Mouse (Mus musculus) left cerebral cortex, postnatal 4 days (tissue): ENCODE results near the gene Tgfbr3. TPM values are rescaled to one million over a fixed set of nuclear protein-coding genes. Genes with fewer than 3 reads are reported as not detected.

Source experiments
- DNase-seq: peaks from one replicate; pipeline ENCODE4 v3.0.0-alpha.2; 2022
- intact Hi-C: fragments of 180-260 bp; cut with DNase I; formaldehyde crosslinking; loops from one replicate; pipeline ENCODE4 v1.15.1; 2025
- total RNA-seq, 2 experiments: library from RNA; stranded (reverse); gene quantifications; 2 replicates each; pipeline ENCODE4 v1.2.3; 2021

Tgfbr3 gene
- total RNA-seq, 2 experiments from 2014 or later, result 6.7 to 8.7 TPM

DNA sequence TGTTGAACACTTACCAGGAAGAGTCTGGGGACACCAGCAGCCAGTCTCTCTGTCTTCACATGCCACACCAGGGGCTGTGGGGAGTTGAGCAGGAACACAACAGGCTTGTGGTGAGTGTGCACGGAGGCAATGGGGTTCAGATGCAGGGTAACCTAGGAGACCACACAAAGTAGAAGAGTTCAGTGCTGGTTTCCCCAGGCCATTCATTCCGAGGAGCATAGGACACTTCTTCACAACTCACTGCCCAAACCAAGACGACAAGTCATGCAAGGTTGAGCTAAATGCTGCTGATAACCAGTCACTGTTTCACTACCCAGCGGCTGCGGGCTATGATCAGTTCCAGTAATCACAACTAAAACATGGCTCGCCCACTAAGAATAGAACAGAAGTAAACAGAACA, 111.6 kb downstream of the Tgfbr3 start:
- intact Hi-C loops, result no loop called here
- no peak for DNase-seq

DNA sequence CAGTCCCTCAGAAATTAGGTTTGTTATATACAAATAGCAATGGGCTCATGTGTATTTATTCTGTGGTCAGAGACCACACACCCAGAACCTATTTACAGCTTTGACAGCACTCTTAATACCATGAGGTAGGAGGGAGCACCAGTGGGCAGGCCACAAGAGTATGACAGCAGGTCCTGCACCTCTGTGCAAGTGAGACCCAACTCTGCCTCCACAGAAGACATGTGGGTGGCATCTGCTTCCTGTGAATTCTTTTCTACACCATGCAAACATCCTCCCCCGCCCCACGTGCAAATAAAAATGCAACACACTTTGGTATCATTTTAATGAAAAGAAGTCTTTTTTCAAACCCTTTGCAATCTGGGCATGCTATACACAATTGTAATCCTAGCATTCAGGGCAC, 112.2 kb downstream of the Tgfbr3 start:
- no peak for DNase-seq
- intact Hi-C loops, result no loop called here

GRCm38 (mm10) chr5:107176796-107177195, 112.6 kb downstream of the Tgfbr3 start:
- DNase-seq, result no peak
- intact Hi-C loops, result no loop called here

DNA sequence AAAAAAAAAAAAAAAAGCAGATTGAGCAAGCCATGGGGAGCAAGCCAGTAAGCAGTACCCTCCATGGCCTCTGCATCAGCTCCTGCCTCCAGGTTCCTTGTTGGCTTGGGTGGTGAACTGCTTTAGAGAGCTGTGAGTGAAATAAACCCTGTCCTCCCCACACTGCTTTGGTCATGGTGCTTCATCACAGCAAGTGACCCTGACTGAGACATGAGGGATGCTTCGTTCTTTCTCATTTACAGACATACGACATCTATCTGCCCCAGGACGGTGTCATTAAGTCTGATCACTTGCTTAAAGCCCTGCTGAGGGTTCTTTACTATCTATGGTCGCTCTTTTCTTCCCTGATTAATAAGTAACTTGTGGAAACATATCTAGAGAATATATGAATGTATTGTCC, 113.2 kb downstream of the Tgfbr3 start:
- intact Hi-C loops, result no loop called here

DNA sequence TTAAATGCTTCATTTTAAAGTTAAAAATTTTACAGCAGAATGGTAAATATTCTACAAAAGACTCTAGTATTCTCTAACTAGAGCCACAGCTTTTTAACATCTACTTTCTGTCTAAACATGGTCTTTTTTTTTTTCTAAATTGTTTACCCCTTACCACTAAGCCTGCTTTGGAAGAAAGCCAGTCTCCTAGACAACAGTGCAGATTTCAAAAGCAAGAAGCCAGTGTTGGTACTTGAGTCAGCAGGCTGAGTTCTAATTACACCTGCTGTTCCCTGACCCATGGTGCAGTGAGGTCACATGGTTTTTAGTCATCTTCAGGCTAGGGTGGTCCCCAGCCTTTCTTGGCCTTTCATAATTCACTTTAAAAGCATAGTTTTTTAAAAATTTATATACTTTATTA, 115.2 kb downstream of the Tgfbr3 start:
- intact Hi-C loops, result no loop called here
- DNase-seq, result no peak

More for the DNA sequence above, 113.2 kb downstream of the Tgfbr3 start:
- no peak for DNase-seq

- no peak for DNase-seq
- intact Hi-C loops, result no loop called here
Measured at GRCm38 (mm10) chr5:107173483-107173882, 115.9 kb downstream of the Tgfbr3 start.

GRCm38 (mm10) chr5:107171861-107172260, 117.6 kb downstream of the Tgfbr3 start:
- DNase-seq, result no peak
- intact Hi-C loops, result no loop called here

- intact Hi-C loops, result no loop called here
- no peak for DNase-seq
Measured at GRCm38 (mm10) chr5:107169796-107170195, 119.6 kb downstream of the Tgfbr3 start.

DNA sequence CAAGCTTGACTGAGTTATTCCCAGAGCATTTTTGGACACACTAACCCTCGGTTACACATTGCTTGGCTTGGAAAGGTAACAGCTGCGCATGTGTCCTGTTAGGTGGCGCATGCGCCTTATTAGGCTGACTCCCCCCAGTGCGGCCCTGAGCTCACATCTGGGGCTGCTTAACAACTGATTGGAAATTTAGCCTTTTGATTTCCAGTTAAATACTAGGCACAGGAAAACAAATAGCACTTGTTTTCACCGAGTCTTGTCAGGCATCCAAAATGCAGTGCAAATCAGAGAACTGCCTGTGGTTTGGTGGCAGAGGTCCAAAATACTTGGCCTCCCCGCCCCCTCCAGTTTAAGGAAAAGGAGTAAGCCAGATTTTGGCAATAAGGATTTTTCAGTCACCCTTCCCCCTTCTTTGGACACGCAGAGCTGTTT, 121.5 kb downstream of the Tgfbr3 start:
- DNase-seq, result peak; percentile 73

GRCm38 (mm10) chr5:107167373-107167772, 122.1 kb downstream of the Tgfbr3 start:
- DNase-seq, result no peak
- intact Hi-C loops, result loop anchor here (2.0 kb wide), 1 partner anchor 21 kb away; no protein-coding TSS in a partner anchor

More for the DNA sequence above, 121.5 kb downstream of the Tgfbr3 start:
- intact Hi-C loops, result loop anchor here (2.0 kb wide), 1 partner anchor 21 kb away; no protein-coding TSS in a partner anchor

- no peak for DNase-seq
- intact Hi-C loops, result loop anchor here (2.0 kb wide), 1 partner anchor 20 kb away; no protein-coding TSS in a partner anchor
Measured at GRCm38 (mm10) chr5:107166659-107167370, 122.6 kb downstream of the Tgfbr3 start.

DNA sequence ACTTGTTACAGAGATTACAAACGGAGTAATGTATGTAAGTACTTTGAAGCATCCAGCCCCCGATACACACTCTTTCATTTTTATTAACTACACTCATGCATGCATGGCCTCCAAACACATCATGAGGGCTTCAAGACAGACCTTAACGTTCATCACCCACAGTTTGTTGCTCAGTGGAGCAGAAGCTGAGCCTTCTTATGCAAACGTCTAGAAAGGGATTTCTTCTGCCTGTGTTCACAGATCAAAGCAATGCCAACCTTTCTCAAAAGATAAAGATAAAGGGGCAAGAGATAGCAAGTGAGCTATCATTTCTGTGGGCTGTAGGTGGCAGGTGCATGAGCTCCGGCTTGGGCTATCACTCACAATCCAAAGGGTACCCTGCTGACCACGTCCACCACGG, 123.7 kb downstream of the Tgfbr3 start:
- intact Hi-C loops, result loop anchor here (2.0 kb wide), 1 partner anchor 19 kb away; no protein-coding TSS in a partner anchor
- no peak for DNase-seq

DNA sequence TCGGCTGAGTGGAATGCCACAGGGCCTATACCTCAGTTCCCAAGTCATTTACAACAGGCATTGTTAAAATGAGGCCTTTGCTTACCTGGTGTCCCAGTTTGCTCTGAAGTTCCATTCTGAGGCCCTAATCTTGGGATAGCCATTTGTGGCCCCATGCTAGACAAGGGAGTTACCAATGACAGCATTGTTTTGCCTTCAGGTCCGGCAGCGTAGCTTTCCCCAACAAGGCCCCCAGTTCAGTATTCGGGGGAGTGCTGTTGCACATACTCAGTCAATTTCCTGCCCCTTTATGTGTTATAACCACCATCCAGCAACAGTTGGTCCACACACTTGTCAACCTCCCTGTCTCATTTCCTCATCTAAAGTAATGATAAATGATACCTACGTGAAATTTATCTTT, 124.2 kb downstream of the Tgfbr3 start:
- intact Hi-C loops, result no loop called here
- DNase-seq, result no peak

GRCm38 (mm10) chr5:107164856-107165255, 124.6 kb downstream of the Tgfbr3 start:
- no peak for DNase-seq
- intact Hi-C loops, result no loop called here

DNA sequence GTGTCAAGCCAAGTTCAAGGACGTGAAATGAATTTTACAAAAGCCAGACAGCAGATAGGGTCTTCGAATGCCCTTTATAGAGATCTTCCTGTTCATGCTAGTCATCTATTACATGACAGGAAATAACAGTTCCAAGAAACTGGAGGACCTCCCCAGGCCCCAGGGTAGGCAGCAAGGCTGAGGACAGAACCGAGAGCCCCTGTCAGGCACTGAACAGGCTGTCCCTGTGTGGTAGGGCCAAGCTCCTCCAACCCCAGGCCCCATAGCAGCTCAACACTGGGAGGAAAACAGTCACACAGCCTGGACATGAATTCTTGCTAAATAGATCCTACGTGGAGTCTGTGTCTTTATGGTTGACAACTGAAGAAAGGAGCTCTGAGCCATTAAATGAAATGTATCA, 125.3 kb downstream of the Tgfbr3 start:
- intact Hi-C loops, result no loop called here

GRCm38 (mm10) chr5:107163336-107163735, 126.1 kb downstream of the Tgfbr3 start:
- intact Hi-C loops, result no loop called here
- DNase-seq, result no peak

More for the DNA sequence above, 125.3 kb downstream of the Tgfbr3 start:
- no peak for DNase-seq

DNA sequence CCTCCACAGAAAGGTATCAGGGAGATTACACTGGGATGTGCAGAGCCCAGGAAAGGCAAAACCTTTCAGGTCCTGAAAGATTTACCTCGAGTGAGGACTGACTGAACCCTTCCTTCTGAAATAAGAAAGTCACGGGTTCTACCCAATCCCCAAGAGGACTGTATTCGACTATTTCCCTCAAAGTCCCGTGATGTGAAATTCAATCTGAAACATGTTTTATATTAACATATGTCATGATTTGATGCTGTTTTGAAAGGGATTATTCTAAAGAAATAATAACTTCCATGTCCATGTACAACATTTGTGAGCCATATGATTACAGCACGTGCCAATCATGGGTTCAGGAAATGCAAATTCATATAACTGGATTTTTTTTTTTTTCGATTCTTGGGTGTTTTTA, 126.6 kb downstream of the Tgfbr3 start:
- intact Hi-C loops, result no loop called here
- no peak for DNase-seq

GRCm38 (mm10) chr5:107162319-107162718, 127.1 kb downstream of the Tgfbr3 start:
- DNase-seq, result no peak
- intact Hi-C loops, result no loop called here

- intact Hi-C loops, result no loop called here
Measured at GRCm38 (mm10) chr5:107159914-107160890, 129.2 kb downstream of the Tgfbr3 start.

DNA sequence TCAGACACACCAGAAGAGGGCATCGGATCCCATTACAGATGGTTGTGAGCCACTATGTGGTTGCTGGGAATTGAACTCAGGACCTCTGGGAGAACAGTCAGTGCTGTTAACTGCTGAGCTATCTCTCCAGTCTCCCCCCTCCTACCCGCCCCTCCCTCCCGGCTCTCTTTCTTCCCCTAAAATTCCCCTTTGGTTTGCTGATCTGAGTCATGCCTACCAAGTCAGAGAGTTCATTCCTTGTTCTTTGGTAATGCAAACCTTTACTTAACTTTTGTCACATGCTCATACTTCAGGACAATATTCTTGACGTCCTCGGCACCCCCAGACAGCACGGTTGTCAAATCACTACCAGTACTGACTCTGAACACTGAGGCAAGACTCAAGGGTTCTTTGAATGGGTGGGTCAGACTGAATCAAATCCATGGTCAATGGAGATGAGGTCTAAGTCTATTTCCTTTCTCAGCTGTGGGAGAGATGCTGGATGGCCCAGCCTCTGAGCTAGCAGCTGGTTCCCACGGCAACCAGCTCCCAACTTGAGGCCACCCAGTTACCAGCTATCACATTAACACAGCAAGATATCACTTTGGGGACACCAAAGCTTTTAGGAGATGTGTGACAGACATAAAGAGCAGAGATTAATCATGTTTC, 130.8 kb downstream of the Tgfbr3 start:
- DNase-seq, result no peak
- intact Hi-C loops, result no loop called here

More at GRCm38 (mm10) chr5:107159914-107160890, 129.2 kb downstream of the Tgfbr3 start:
- DNase-seq, result no peak

DNA sequence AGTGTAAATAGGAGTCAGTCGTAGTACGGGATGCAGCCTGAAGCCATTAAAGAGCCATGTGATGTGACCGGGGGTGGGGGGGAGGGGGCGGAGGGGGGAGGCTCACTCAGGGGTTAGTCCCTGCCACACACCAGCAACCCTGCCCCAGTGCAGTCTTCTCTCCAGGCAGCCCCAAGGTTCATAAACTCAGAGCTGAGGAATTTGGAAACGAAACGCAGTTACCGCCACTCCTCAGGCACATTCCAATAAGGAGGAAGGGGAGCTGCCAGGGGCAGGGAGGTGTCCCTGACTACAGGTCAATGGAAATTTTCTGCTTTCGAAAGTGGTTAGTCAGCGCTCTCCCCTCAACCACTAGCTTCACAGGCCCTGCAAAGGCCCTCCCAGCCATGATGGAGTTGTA, 132.0 kb downstream of the Tgfbr3 start:
- DNase-seq, result no peak
- intact Hi-C loops, result no loop called here
